Mouse (Mus musculus) cortical plate, adult 2 months (tissue): ENCODE measurements at regions not wholly inside any gene's neighbourhood (a gene's known extent, or its start where the extent isn't known, plus 50 kb on each side); places are given as distances from the start of the nearest gene placed in this dataset.

Experiments used
- H3K27ac ChIP-seq: fragments of 200-500 bp; 2 replicates; pipeline ENCODE4 v1.5.1; 2012; ENCODE audit warnings: low read length, control low read depth, inconsistent platforms; ENCODE audit not compliant: insufficient read depth
- H3K4me1 ChIP-seq: fragments of 200-500 bp; 2 replicates; pipeline ENCODE4 v1.6.1; 2011; ENCODE audit warnings: low read length; ENCODE audit not compliant: control insufficient read depth, insufficient read depth
- H3K4me3 ChIP-seq: fragments of 200-500 bp; 2 replicates; pipeline ENCODE4 v1.5.1; 2011; ENCODE audit warnings: mild to moderate bottlenecking, low read length, control low read depth; ENCODE audit not compliant: insufficient read depth
- CTCF ChIP-seq: fragments of 200-500 bp; IDR thresholded peaks from 2 replicates; pipeline ENCODE4 v1.5.1; 2011; ENCODE audit warnings: mild to moderate bottlenecking, control low read depth, low read length; ENCODE audit not compliant: insufficient read depth; ENCODE audit errors: extremely low read depth
- POLR2A ChIP-seq: fragments of 200-500 bp; IDR thresholded peaks from 2 replicates; pipeline ENCODE4 v1.6.1; 2011; ENCODE audit warnings: mild to moderate bottlenecking, low read length, control low read depth; ENCODE audit not compliant: insufficient read depth; ENCODE audit errors: extremely low read depth

GRCm38 (mm10) chr1:149556381-149556780 lies 404.7 kb downstream of the Pla2g4a start:
- Histone ChIP-seq H3K4me3 (no peak overlapping the region; the same call in 1 of the 2 replicates), H3K4me1 (no peaks in the 10 kb centered on the region), H3K27ac (no peak overlapping the region)
- TF ChIP-seq POLR2A, result no peak
- TF ChIP-seq CTCF, result no peak

GRCm38 (mm10) chr1:149555355-149556007 lies 405.6 kb downstream of the Pla2g4a start:
- Histone ChIP-seq H3K27ac (no peak overlapping the region), H3K4me3 (no peak overlapping the region), H3K4me1 (no peaks in the 10 kb centered on the region)
- TF ChIP-seq POLR2A (no peak), CTCF (no peak)

- no peak overlapping the region for H3K4me3 ChIP-seq
- H3K4me1 ChIP-seq, result no peaks in the 10 kb centered on the region
- TF ChIP-seq CTCF (no peak), POLR2A (no peak)
- no peak overlapping the region for H3K27ac ChIP-seq
Measured at GRCm38 (mm10) chr1:149546076-149546475, 415.0 kb downstream of the Pla2g4a start.

GRCm38 (mm10) chr1:149541386-149541785 lies 419.7 kb downstream of the Pla2g4a start:
- Histone ChIP-seq H3K27ac (no peak overlapping the region), H3K4me3 (no peak overlapping the region), H3K4me1 (no peaks in the 10 kb centered on the region)
- TF ChIP-seq CTCF (peak; percentile 45; the same call in 1 of the 2 replicates), POLR2A (no peak)

- Histone ChIP-seq H3K4me3 (no peak overlapping the region), H3K4me1 (no peaks in the 10 kb centered on the region), H3K27ac (no peak overlapping the region)
- TF ChIP-seq CTCF, result no peak
- no peak for TF ChIP-seq POLR2A
Measured at GRCm38 (mm10) chr1:149533651-149534050, 427.4 kb downstream of the Pla2g4a start.
